Mouse (Mus musculus) G1E (cell line): ENCODE measurements around the gene Adamtsl3. TPM values are rescaled to one million over a fixed set of nuclear protein-coding genes. Genes with fewer than 3 reads are reported as not detected.

Experiments
- ATAC-seq: 2 replicates; pipeline ENCODE4 v1.8.0; 2016; ENCODE audit warnings: mild to moderate bottlenecking; ENCODE audit not compliant: insufficient number of reproducible peaks, poor library complexity, low FRiP score, severe bottlenecking; ENCODE audit errors: extremely low read depth
- DNase-seq: peaks from one replicate; pipeline ENCODE4 v3.0.0; 2012; ENCODE audit warnings: low spot score
- H3K27me3 ChIP-seq: 2 replicates; pipeline ENCODE4 v1.6.1; 2012; ENCODE audit warnings: mild to moderate bottlenecking, low read length, inconsistent platforms; ENCODE audit not compliant: insufficient read depth
- H3K36me3 ChIP-seq: replicated peaks from 2 replicates; pipeline ENCODE3; 2012; ENCODE audit warnings: mild to moderate bottlenecking, inconsistent platforms
- H3K4me1 ChIP-seq: 2 replicates; pipeline ENCODE4 v1.6.1; 2012; ENCODE audit warnings: low read depth, low read length, inconsistent platforms, mixed read lengths; ENCODE audit not compliant: insufficient read depth
- H3K4me3 ChIP-seq: 2 replicates; pipeline ENCODE4 v1.5.1; 2012; ENCODE audit warnings: low read depth, mild to moderate bottlenecking, inconsistent platforms, low read length, moderate library complexity, mixed read lengths
- H3K9me3 ChIP-seq: replicated peaks from 2 replicates; pipeline ENCODE4 v1.6.1; 2012; ENCODE audit warnings: inconsistent platforms
- CTCF ChIP-seq: IDR thresholded peaks from 2 replicates; pipeline ENCODE4 v1.5.1; 2012; ENCODE audit warnings: low read depth, low read length, inconsistent platforms, mixed read lengths
- GATA1 ChIP-seq: IDR thresholded peaks from 2 replicates; pipeline ENCODE4 v1.6.1; 2012; ENCODE audit warnings: borderline replicate concordance, low read length, inconsistent platforms, mixed read lengths
- GATA2 ChIP-seq: IDR thresholded peaks from 2 replicates; pipeline ENCODE4 v1.6.1; 2012; ENCODE audit warnings: low read depth, low read length, inconsistent platforms, borderline replicate concordance
- POLR2AphosphoS5 ChIP-seq: IDR thresholded peaks from 2 replicates; pipeline ENCODE4 v1.6.1; 2012; ENCODE audit warnings: low read depth, low read length, inconsistent platforms; ENCODE audit not compliant: insufficient replicate concordance
- TAL1 ChIP-seq: conservative IDR thresholded peaks from 2 replicates; pipeline ENCODE4 v1.6.1; 2012; ENCODE audit warnings: low read depth, low read length, inconsistent platforms, mixed read lengths
- polyA plus RNA-seq: library from polyadenylated mRNA; stranded (reverse); fragments of >175 nt; gene quantifications from 2 replicates; pipeline ENCODE4 v1.2.3, GENCODE M21; 2012
- total RNA-seq, 2 experiments: library from RNA; stranded (forward) in 1 of 2; stranded (reverse) in 1 of 2; fragments of 200-1000 nt in 1 of 2; fragments of >200 nt in 1 of 2; fragmentation: Nextera tagmentation in 1 of 2; gene quantifications; 2 replicates each; pipeline ENCODE4 v1.2.3; 2014 to 2017

Gene Adamtsl3
- total and polyA plus RNA-seq, 3 experiments: 0.49 TPM; not detected in 2

DNA sequence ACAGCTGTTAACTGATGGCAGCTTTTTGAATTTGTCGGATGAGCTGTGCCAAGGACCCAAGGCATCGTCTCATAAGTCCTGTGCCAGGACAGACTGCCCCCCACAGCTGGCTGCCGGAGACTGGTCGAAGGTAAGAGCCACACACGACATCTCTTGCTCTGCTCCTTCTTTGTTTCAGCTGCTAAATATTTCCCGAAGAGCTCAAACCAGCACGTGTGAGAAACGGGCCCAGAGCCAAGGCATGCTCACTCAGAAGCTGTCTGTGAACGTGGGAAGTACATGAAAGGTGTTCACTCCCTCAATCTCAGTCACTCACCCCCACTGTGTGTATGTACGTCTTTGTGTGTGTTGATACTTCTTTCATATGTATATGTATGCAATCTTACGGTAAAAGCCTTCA lies 221.6 kb downstream of the Adamtsl3 start:
- DNase-seq (no peak), ATAC-seq (no peak)
- H3K4me1 ChIP-seq: no peaks in the 10 kb centered on the region
- H3K36me3 ChIP-seq: no peaks in the 10 kb centered on the region
- TF ChIP-seq TAL1 (no peak), CTCF (no peak), POLR2AphosphoS5 (no peak), GATA1 (no peak)
- H3K4me3 ChIP-seq: no peak overlapping the region
- H3K27me3 ChIP-seq: no peaks in the 10 kb centered on the region
- no peaks in the 10 kb centered on the region for H3K9me3 ChIP-seq

DNA sequence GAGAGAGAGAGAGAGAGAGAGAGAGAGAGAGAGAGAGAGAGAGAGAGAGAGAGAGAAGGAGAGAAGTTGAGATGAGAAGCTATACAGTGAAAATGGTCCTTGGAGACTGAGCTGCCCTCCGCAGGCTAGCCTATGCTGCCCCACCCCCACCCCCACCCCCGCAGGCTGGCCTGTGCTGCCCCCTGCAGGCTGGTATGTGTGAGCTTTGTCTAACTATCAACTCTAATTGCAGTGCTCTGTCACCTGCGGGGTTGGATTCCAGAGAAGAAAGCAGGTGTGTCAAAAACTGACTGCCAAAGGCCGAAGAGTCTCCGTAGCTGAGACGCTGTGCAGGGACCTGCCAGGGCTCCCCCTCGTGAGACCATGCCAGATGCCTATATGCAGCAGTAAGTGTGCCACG lies 231.2 kb downstream of the Adamtsl3 start:
- ATAC-seq (no peak), DNase-seq (no peak)
- no peaks in the 10 kb centered on the region for H3K36me3 ChIP-seq
- no peaks in the 10 kb centered on the region for H3K4me1 ChIP-seq
- no peaks in the 10 kb centered on the region for H3K27me3 ChIP-seq
- H3K4me3 ChIP-seq: no peak overlapping the region
- no peak for TF ChIP-seq CTCF
- no peaks in the 10 kb centered on the region for H3K9me3 ChIP-seq

DNA sequence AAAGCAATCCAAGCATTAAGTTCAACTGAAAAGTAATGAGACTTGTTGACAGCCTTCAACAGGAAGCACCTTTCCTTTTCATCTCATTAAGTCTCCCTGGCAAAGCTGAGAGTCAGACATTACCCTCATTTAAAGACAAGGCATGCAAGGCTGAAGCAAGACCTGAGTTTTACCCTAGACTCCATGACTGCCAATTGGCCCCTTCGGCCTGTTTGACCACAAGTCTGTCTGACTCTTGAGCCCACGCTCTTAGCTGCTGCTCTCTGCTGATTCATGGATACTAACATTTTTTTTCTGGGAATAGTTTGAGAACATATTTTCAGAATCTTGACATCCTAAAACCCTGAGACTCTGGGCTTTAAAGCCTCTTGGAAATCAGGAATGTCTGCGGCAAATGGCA lies 232.3 kb downstream of the Adamtsl3 start:
- no peak for TF ChIP-seq GATA2
- no peak for TF ChIP-seq TAL1
- no peak for TF ChIP-seq POLR2AphosphoS5
- no peak for TF ChIP-seq GATA1
- no peak for TF ChIP-seq CTCF
- H3K9me3 ChIP-seq: no peaks in the 10 kb centered on the region
- no peaks in the 10 kb centered on the region for H3K4me1 ChIP-seq
- ATAC-seq: no peak
- H3K36me3 ChIP-seq: no peaks in the 10 kb centered on the region
- H3K4me3 ChIP-seq: no peak overlapping the region
- no peak for DNase-seq
- H3K27me3 ChIP-seq: no peaks in the 10 kb centered on the region

DNA sequence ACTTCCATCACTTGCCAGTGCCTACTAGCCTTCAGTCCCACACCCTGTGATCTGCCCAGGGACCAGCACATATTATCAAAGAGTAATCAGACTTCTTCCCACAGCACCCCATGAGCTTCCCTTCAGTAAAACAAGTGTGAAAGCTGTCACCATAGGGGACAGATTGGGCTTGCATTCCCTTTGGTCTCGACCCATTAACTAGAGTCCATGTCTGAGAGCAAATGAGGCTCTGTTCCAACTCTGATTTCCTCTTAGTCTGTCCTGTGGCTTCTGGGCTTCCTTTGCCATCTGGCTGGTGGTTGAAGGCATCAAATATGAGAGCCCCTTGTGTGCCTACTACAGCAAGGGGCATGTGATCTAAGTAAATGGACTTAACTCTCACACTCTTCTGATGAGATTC lies 237.5 kb downstream of the Adamtsl3 start:
- ATAC-seq (no peak), DNase-seq (no peak)
- Histone ChIP-seq H3K27me3 (no peaks in the 10 kb centered on the region), H3K9me3 (no peaks in the 10 kb centered on the region), H3K36me3 (no peaks in the 10 kb centered on the region), H3K4me1 (no peaks in the 10 kb centered on the region), H3K4me3 (no peak overlapping the region)
- TF ChIP-seq CTCF: no peak
- TF ChIP-seq POLR2AphosphoS5: no peak
- TF ChIP-seq TAL1: no peak
- TF ChIP-seq GATA2: no peak
- TF ChIP-seq GATA1: no peak

DNA sequence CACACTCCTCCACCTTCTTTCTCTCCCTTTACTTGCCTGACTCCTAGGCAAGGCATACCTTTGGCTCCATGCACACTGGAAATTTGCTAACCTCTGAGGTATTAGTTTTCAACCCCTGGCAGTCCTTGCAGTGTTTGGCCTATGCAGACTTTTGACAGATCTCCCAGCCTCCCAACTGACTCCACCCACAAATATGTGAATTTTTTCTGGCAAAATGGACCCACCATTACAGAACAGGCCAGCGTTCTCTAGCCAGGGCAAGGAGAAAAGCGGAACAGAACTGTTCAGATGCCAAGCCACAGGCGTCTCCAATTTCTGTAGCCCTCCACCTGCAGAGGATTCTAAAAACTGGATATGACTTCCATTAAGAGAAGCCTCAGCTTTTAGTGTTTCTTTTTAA lies 244.5 kb downstream of the Adamtsl3 start:
- TF ChIP-seq CTCF (no peak), POLR2AphosphoS5 (no peak), TAL1 (no peak), GATA1 (no peak), GATA2 (no peak)
- Histone ChIP-seq H3K4me3 (no peak overlapping the region), H3K4me1 (no peaks in the 10 kb centered on the region), H3K27me3 (no peaks in the 10 kb centered on the region), H3K9me3 (no peaks in the 10 kb centered on the region), H3K36me3 (no peaks in the 10 kb centered on the region)
- ATAC-seq (no peak), DNase-seq (no peak)

DNA sequence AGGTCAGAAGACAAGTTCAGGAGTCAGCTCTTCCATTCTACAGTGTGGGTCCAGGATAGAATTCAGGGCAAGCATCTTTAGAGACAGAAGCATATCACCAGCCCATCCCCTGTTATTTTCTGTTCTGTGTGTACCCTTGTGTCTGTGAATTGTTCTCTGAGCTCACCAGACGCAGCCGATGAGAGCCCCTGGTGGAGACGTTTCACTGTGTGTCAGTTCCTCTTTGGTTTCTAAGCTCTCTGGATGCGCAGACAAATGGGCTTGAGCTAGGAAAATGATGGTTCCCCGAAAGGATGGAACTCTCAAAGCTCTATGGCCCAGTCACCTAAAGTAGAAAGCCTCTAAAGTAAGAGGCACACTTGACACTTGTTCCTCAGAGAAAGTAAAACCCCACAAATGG lies 246.3 kb downstream of the Adamtsl3 start:
- TF ChIP-seq POLR2AphosphoS5 (no peak), CTCF (no peak), TAL1 (no peak), GATA2 (no peak), GATA1 (no peak)
- ATAC-seq (no peak), DNase-seq (no peak)
- H3K27me3 ChIP-seq: no peaks in the 10 kb centered on the region
- no peaks in the 10 kb centered on the region for H3K9me3 ChIP-seq
- H3K4me1 ChIP-seq: no peaks in the 10 kb centered on the region
- no peak overlapping the region for H3K4me3 ChIP-seq
- H3K36me3 ChIP-seq: no peaks in the 10 kb centered on the region

DNA sequence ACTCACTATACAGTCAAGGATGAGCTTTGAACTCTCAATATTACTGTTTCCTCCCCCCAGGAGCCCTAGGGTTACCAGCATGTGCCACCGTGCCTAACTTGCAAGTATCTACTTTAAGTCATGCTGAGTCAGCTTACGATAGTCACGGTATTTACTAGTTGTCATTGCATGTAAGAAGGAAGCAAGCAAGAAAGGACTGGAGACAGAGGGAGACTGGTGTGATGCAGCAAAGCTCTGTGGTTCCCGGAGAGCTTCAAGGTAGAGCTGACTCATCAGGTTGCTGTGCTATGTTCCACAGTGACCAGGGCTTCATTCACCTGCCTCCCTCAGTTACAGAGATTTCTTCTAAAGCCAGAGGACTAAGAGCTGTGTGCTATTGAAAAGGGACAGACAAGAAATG lies 247.0 kb downstream of the Adamtsl3 start:
- Histone ChIP-seq H3K27me3 (no peaks in the 10 kb centered on the region), H3K36me3 (no peaks in the 10 kb centered on the region), H3K4me3 (no peak overlapping the region), H3K9me3 (no peaks in the 10 kb centered on the region), H3K4me1 (no peaks in the 10 kb centered on the region)
- ATAC-seq (no peak), DNase-seq (no peak)
- TF ChIP-seq CTCF (no peak), GATA2 (no peak), GATA1 (no peak), TAL1 (no peak), POLR2AphosphoS5 (no peak)
